ENCODE assay signal across 34 mouse cellular contexts in genomic region chr5:136914183-136914582, GRCm38 (mm10). TPM values are rescaled to one million over a fixed set of nuclear protein-coding genes. Genes with fewer than 3 reads are reported as not detected.
"Had no signal": no experiment of that assay in that cellular context is flagged by ENCODE, and none has a peak within 500 bp of the region (broad histone marks: within the 10 kb centered on the region; RNA-seq: fewer than 3 reads in every experiment).

No protein-coding gene starts in this region.

- H3K27me3 ChIP-seq: heart, embryonic 12.5 days; heart, embryonic 13.5 days; heart, embryonic 15.5 days; hindbrain, embryonic 12.5 days; hindbrain, embryonic 13.5 days; hindbrain, embryonic 15.5 days; intestine, embryonic 15.5 days; kidney, embryonic 15.5 days had no signal

- H3K9ac ChIP-seq: heart, embryonic 12.5 days; heart, embryonic 13.5 days; heart, embryonic 15.5 days; hindbrain, embryonic 12.5 days; hindbrain, embryonic 13.5 days; hindbrain, embryonic 14.5 days; hindbrain, embryonic 15.5 days; intestine, embryonic 15.5 days; kidney, embryonic 15.5 days had no signal

- DNase-seq: heart, postnatal 10 days; heart, postnatal 14 days; heart, postnatal 36 days; heart, postnatal 4 days; kidney, adult 11 months; kidney, adult 18-20 months; kidney, adult 2 months; kidney, adult 8-10 months; kidney, adult 9 months; kidney, postnatal 10 days; kidney, postnatal 14 days; kidney, postnatal 25 days; kidney, postnatal 36 days; kidney, postnatal 4 days; layer of hippocampus, adult 9-11 months; layer of hippocampus, postnatal 36 days had no signal

- H3K27ac ChIP-seq: heart, embryonic 13.5 days; heart, embryonic 15.5 days; hindbrain, embryonic 10.5 days; hindbrain, embryonic 12.5 days; hindbrain, embryonic 13.5 days; hindbrain, embryonic 14.5 days; hindbrain, embryonic 15.5 days; hindbrain, postnatal 0 days; intestine, embryonic 15.5 days; kidney, embryonic 15.5 days; kidney, postnatal 0 days; layer of hippocampus, adult 2 months had no signal

- H3K4me3 ChIP-seq: heart, embryonic 12.5 days; heart, embryonic 13.5 days; heart, embryonic 15.5 days; hindbrain, embryonic 10.5 days; hindbrain, embryonic 12.5 days; hindbrain, embryonic 13.5 days; hindbrain, embryonic 15.5 days; intestine, embryonic 15.5 days; kidney, embryonic 15.5 days; layer of hippocampus, adult 2 months had no signal

- ATAC-seq: hindbrain, embryonic 16.5 days; hindbrain, postnatal 0 days; inflammation-experienced regulatory T-cells, adult 6 months; intestine, embryonic 15.5 days; intestine, embryonic 16.5 days; intestine, postnatal 0 days had no signal

- H3K4me1 ChIP-seq: heart, embryonic 12.5 days; heart, embryonic 15.5 days had no signal

- H3K4me2 ChIP-seq: heart, embryonic 11.5 days; heart, embryonic 12.5 days; heart, embryonic 13.5 days; heart, embryonic 15.5 days; hindbrain, embryonic 12.5 days; hindbrain, embryonic 13.5 days; hindbrain, embryonic 14.5 days; hindbrain, embryonic 15.5 days; intestine, embryonic 15.5 days; kidney, embryonic 15.5 days had no signal

- H3K9me3 ChIP-seq: heart, embryonic 12.5 days; heart, embryonic 13.5 days; heart, embryonic 15.5 days; hindbrain, embryonic 10.5 days; hindbrain, embryonic 12.5 days; hindbrain, embryonic 13.5 days; hindbrain, embryonic 15.5 days; intestine, embryonic 15.5 days; kidney, embryonic 15.5 days had no signal

RNA-seq across cellular contexts. Expression of gene Col26a1, which starts 31.2 kb away (rescaled TPM):
- polyA plus RNA-seq: inflammation-experienced regulatory T-cells, adult 6 months had no signal

RNA-seq across cellular contexts. Expression of gene Cldn15, which starts 52.2 kb away (rescaled TPM):
- polyA plus RNA-seq: inflammation-experienced regulatory T-cells, adult 6 months had no signal
